Mouse (Mus musculus) heart, adult 2 months (tissue): ENCODE measurements around the gene Gm10203. TPM values are rescaled to one million over a fixed set of nuclear protein-coding genes. Genes with fewer than 3 reads are reported as not detected.
"Not testable (repeated sequence)": the region's sequence is repeated elsewhere in the genome, so short reads cannot be mapped to it uniquely, and the experiment has no call there.

Experiments
- DNase-seq, 2 experiments: peaks; one replicate each; pipeline ENCODE4 v3.0.0; 2021
- H3K27ac ChIP-seq: fragments of 200-600 bp; 2 replicates; pipeline ENCODE4 v1.8.1; 2022
- H3K27me3 ChIP-seq: fragments of 200-500 bp; 2 replicates; pipeline ENCODE4 v1.6.1; 2012; ENCODE audit warnings: mild to moderate bottlenecking, low read length, inconsistent platforms, mixed read lengths; ENCODE audit not compliant: control insufficient read depth, insufficient read depth
- H3K36me3 ChIP-seq: fragments of 200-500 bp; 2 replicates; pipeline ENCODE4 v1.6.1; 2012; ENCODE audit warnings: low read length, inconsistent platforms; ENCODE audit not compliant: control insufficient read depth, insufficient read depth
- H3K4me1 ChIP-seq: fragments of 200-500 bp; 2 replicates; pipeline ENCODE4 v1.6.1; 2011; ENCODE audit warnings: low read length; ENCODE audit not compliant: control insufficient read depth, insufficient read depth
- H3K4me3 ChIP-seq: fragments of 200-600 bp; 2 replicates; pipeline ENCODE4 v1.8.1; 2022
- H3K79me2 ChIP-seq: fragments of 200-500 bp; replicated peaks from 2 replicates; pipeline ENCODE4 v1.6.1; 2012; ENCODE audit warnings: mild to moderate bottlenecking, inconsistent platforms, low read length, moderate library complexity, mixed read lengths; ENCODE audit not compliant: control insufficient read depth, insufficient read depth
- H3K9ac ChIP-seq: fragments of 200-500 bp; 2 replicates; pipeline ENCODE4 v1.6.1; 2012; ENCODE audit warnings: low read depth, mild to moderate bottlenecking, control low read depth, inconsistent platforms, low read length, mixed read lengths
- CTCF ChIP-seq: fragments of 200-600 bp; IDR thresholded peaks from 2 replicates; pipeline ENCODE4 v1.8.1; 2022; ENCODE audit warnings: antibody characterized with exemption, mild to moderate bottlenecking, moderate library complexity
- EP300 ChIP-seq: fragments of 200-500 bp; IDR thresholded peaks from 2 replicates; pipeline ENCODE4 v1.6.1; 2011; ENCODE audit warnings: low read depth, low read length, control low read depth; ENCODE audit not compliant: insufficient read depth
- POLR2A ChIP-seq: fragments of 200-500 bp; IDR thresholded peaks from 2 replicates; pipeline ENCODE4 v1.6.1; 2011; ENCODE audit warnings: mild to moderate bottlenecking, low read depth, low read length, control low read depth; ENCODE audit not compliant: insufficient read depth
- WGBS: fragments of 180-500 bp; shearing (Covaris S2); methylation state at CpG from one replicate; pipeline ENCODE4 v1.1.7; 2018; 5-methylcytosine and 5-hydroxymethylcytosine counted together
- intact Hi-C: fragments of 180-260 bp; cut with DNase I; formaldehyde crosslinking; loops from one replicate; pipeline ENCODE4 v1.15.1; 2025
- long read RNA-seq: library from polyadenylated mRNA; stranded (forward); transcript quantifications from one replicate; pipeline ENCODE4 v2.0.0, GENCODE M21; 2021
- polyA plus RNA-seq: library from polyadenylated mRNA; depleted of rRNA; stranded (reverse); fragments of >200 nt; gene quantifications from 2 replicates; pipeline ENCODE4 v1.2.3, GENCODE M21; 2012; rRNA removed
- total RNA-seq, 2 experiments: library from RNA; stranded (reverse); gene quantifications; 2 replicates each; pipeline ENCODE4 v1.2.3; 2021

Gm10203 gene
- total RNA-seq (not detected), polyA plus RNA-seq (not detected in 2 replicates)
- long read RNA-seq, result 0 reads

DNA sequence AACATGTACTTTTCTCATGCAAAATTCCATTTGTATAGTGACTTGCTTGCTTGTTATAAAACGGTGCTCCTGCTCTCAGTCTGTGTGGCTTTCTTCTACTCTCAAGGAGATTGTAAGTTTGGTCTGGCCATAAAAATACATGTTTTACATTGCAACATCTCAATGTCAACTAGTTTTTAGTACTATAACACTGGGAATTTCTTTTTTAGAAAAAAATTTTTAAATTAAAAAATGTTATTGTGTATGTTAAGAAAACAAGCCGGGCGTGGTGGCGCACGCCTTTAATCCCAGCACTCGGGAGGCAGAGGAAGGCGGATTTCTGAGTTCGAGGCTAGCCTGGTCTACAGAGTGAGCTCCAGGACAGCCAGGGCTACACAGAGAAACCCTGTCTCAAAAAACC is at the start of gene Gm10203:
Gm10203 (plus strand) TSS at position 301 of the 400 bp plus-strand sequence.
- H3K4me1 ChIP-seq, H3K36me3 ChIP-seq, H3K9ac ChIP-seq, H3K4me3 ChIP-seq, H3K79me2 ChIP-seq, H3K27ac ChIP-seq, intact Hi-C loops, DNase-seq, H3K27me3 ChIP-seq: not testable (repeated sequence)
- WGBS, result 89% methylated on average over 8 of the region's 8 CpGs

GRCm38 (mm10) chr6:149092406-149092805 is 37.6 kb upstream of the Gm10203 start:
- Histone ChIP-seq H3K4me3 (no peak overlapping the region), H3K4me1 (peaks cover 6% of the 10 kb centered on the region), H3K27ac (peak overlapping the region; percentile 69), H3K27me3 (no peaks in the 10 kb centered on the region), H3K79me2 (peaks cover 4% of the 10 kb centered on the region; the same call in 1 of the 2 replicates), H3K36me3 (peaks cover 14% of the 10 kb centered on the region), H3K9ac (no peak overlapping the region)
- WGBS, result 91% methylated on average over 6 of the region's 6 CpGs
- no peak for DNase-seq
- TF ChIP-seq CTCF, result no peak
- TF ChIP-seq EP300, result no peak
- TF ChIP-seq POLR2A, result no peak
- intact Hi-C loops, result no loop called here

DNA sequence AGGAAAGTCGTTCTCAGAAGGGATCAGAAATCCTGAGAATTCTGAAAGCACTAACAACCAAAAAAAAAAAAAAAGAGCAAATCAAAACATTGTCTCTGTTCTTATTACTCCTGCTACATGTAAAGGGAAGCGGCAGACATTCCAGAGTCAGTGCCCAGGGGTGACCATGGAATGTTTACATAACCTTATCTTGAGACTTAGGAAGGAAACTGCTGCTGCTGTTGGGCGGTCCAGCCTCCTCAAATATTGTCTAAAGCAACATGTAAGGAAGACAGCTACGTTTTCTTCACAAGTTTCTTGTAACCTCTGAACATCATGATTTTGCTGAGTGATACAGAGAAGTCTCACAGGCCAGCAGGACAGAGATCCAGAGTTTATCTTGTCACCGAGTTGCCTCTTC is 36.5 kb upstream of the Gm10203 start:
- H3K9ac ChIP-seq, result no peak overlapping the region
- 26% methylated on average over 5 of the region's 5 CpGs for WGBS
- H3K27ac ChIP-seq, result peak overlapping the region; percentile 69
- intact Hi-C loops, result no loop called here
- H3K36me3 ChIP-seq, result peaks cover 14% of the 10 kb centered on the region
- TF ChIP-seq POLR2A, result 0 out of 2 replicates have a peak, but pooled peaks have one; percentile 37
- TF ChIP-seq EP300, result 0 out of 2 replicates have a peak, but pooled peaks have one; percentile 30
- TF ChIP-seq CTCF, result no peak
- peaks cover 4% of the 10 kb centered on the region; the same call in 1 of the 2 replicates for H3K79me2 ChIP-seq
- H3K4me3 ChIP-seq, result no peak overlapping the region
- H3K4me1 ChIP-seq, result peaks cover 6% of the 10 kb centered on the region
- DNase-seq, result peak in 1 of 2 experiments; percentile 40
- no peaks in the 10 kb centered on the region for H3K27me3 ChIP-seq

DNA sequence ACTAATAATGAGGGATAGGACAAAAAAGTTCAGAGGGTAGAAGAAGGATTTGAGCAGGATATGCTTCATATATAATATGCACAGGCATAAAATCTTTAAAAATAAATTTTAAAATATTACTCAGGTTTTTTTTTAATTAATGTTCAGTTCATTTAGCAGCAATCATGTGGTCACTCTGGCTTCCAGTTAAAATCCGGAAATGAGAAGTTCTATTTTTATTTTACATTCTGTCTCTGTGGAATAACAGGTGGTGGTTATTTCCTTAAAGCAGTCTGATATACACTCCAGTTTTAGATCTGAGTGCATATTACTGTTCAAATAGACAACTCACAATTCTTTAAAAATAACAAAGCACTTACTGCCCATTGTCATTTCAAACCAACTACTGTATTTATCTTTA is 35.4 kb upstream of the Gm10203 start:
- TF ChIP-seq CTCF (no peak), EP300 (no peak)
- Histone ChIP-seq H3K27me3 (no peaks in the 10 kb centered on the region), H3K79me2 (peaks cover 2% of the 10 kb centered on the region; the same call in 1 of the 2 replicates), H3K9ac (no peak overlapping the region), H3K4me3 (no peak overlapping the region), H3K4me1 (peaks cover 7% of the 10 kb centered on the region), H3K27ac (peak overlapping the region; percentile 69), H3K36me3 (peaks cover 14% of the 10 kb centered on the region)
- no peak for DNase-seq
- intact Hi-C loops, result no loop called here
- whole genome bisulfite sequencing, result 16% methylated on average over 1 of the region's 1 CpGs

GRCm38 (mm10) chr6:149095389-149095788 is 34.6 kb upstream of the Gm10203 start:
- 35% methylated on average over 6 of the region's 6 CpGs for WGBS
- H3K27ac ChIP-seq, result peak overlapping the region; percentile 69
- intact Hi-C loops, result no loop called here

DNA sequence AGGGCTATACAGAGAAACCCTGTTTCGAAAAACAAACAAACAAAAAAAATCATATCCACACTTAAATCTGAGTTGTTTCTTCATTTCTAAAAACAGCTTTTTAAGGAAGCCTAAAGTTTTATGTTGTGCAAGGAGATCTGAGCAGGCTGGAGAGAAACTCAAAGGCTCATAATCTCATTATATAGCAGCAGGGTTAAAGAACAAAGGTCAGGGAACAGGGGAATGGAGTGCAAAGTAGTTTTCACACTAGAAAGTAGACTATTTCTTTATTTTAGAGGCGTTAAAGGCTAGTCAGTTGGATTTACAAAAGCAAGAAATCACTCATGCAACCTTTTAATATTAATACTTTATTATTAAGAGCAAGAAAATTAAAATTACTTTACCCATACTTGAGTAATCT is 33.7 kb upstream of the Gm10203 start:
- TF ChIP-seq CTCF, result no peak
- no peaks in the 10 kb centered on the region for H3K27me3 ChIP-seq
- intact Hi-C loops, result no loop called here
- 89% methylated on average over 2 of the region's 2 CpGs for WGBS
- H3K4me3 ChIP-seq, result no peak overlapping the region
- H3K27ac ChIP-seq, result no peak overlapping the region
- H3K4me1 ChIP-seq, result peaks cover 7% of the 10 kb centered on the region
- peaks cover 14% of the 10 kb centered on the region for H3K36me3 ChIP-seq
- H3K79me2 ChIP-seq, result peaks cover 4% of the 10 kb centered on the region; the same call in 1 of the 2 replicates
- no peak for DNase-seq
- H3K9ac ChIP-seq, result no peak overlapping the region

More at GRCm38 (mm10) chr6:149095389-149095788, 34.6 kb upstream of the Gm10203 start:
- no peaks in the 10 kb centered on the region for H3K27me3 ChIP-seq
- peaks cover 7% of the 10 kb centered on the region for H3K4me1 ChIP-seq
- no peak overlapping the region; the same call in 1 of the 2 replicates for H3K9ac ChIP-seq
- TF ChIP-seq CTCF (peak; percentile 50), EP300 (no peak), POLR2A (no peak)
- H3K79me2 ChIP-seq, result peaks cover 2% of the 10 kb centered on the region; the same call in 1 of the 2 replicates
- no peak overlapping the region for H3K4me3 ChIP-seq
- H3K36me3 ChIP-seq, result peaks cover 14% of the 10 kb centered on the region
- peak in 1 of 2 experiments; percentile 28 for DNase-seq
